Mouse (Mus musculus): ENCODE results near the gene Brd3.
"Not testable (repeated sequence)": the region's sequence is repeated elsewhere in the genome, so short reads cannot be mapped to it uniquely, and the experiment has no call there.

Brd3 gene

GRCm38 (mm10) chr2:27510706-27511105 lies 3.2 kb upstream of the Brd3 start:
- DNase-seq (ENCODE audit: low spot score) = no peak

- not testable (repeated sequence) for DNase-seq (ENCODE audit: low spot score)
Observed at GRCm38 (mm10) chr2:27506658-27507057, 804 bp downstream of the Brd3 start.

- no peak for DNase-seq (ENCODE audit: low spot score)
Observed at GRCm38 (mm10) chr2:27505539-27505938, 1.9 kb downstream of the Brd3 start.

GRCm38 (mm10) chr2:27504113-27504885 lies 3.2 kb downstream of the Brd3 start:
- DNase-seq (ENCODE audit: low spot score) = no peak

GRCm38 (mm10) chr2:27496391-27497028 lies 11.0 kb downstream of the Brd3 start:
- DNase-seq (ENCODE audit: low spot score) = no peak

GRCm38 (mm10) chr2:27493971-27494370 lies 13.5 kb downstream of the Brd3 start:
- DNase-seq (ENCODE audit: low spot score) = no peak

GRCm38 (mm10) chr2:27490939-27491338 lies 16.5 kb downstream of the Brd3 start:
- no peak for DNase-seq (ENCODE audit: low spot score)

GRCm38 (mm10) chr2:27488362-27488761 lies 19.1 kb downstream of the Brd3 start:
- DNase-seq (ENCODE audit: low spot score) = no peak

- no peak for DNase-seq (ENCODE audit: low spot score)
Observed at GRCm38 (mm10) chr2:27487336-27488049, 20.0 kb downstream of the Brd3 start.

- DNase-seq (ENCODE audit: low spot score) = no peak
Observed at GRCm38 (mm10) chr2:27486725-27487124, 20.7 kb downstream of the Brd3 start.

- DNase-seq (ENCODE audit: low spot score) = no peak
Observed at GRCm38 (mm10) chr2:27482265-27482861, 25.1 kb downstream of the Brd3 start.

- no peak for DNase-seq (ENCODE audit: low spot score)
Observed at GRCm38 (mm10) chr2:27480367-27480766, 27.1 kb downstream of the Brd3 start.

GRCm38 (mm10) chr2:27479821-27480220 lies 27.6 kb downstream of the Brd3 start:
- no peak for DNase-seq (ENCODE audit: low spot score)

- DNase-seq (ENCODE audit: low spot score) = no peak
Observed at GRCm38 (mm10) chr2:27476303-27477192, 30.9 kb downstream of the Brd3 start.

- DNase-seq (ENCODE audit: low spot score) = peak; percentile 51
Observed at GRCm38 (mm10) chr2:27475495-27476302, 31.8 kb downstream of the Brd3 start.

- no peak for DNase-seq (ENCODE audit: low spot score)
Observed at GRCm38 (mm10) chr2:27474621-27475484, 32.6 kb downstream of the Brd3 start.

- DNase-seq (ENCODE audit: low spot score) = no peak
Observed at GRCm38 (mm10) chr2:27473911-27474310, 33.6 kb downstream of the Brd3 start.

GRCm38 (mm10) chr2:27473061-27473765 lies 34.2 kb downstream of the Brd3 start:
- no peak for DNase-seq (ENCODE audit: low spot score)

- DNase-seq (ENCODE audit: low spot score) = no peak
Observed at GRCm38 (mm10) chr2:27471170-27471584, 36.3 kb downstream of the Brd3 start.

Data from urinary bladder, postnatal 10 days (tissue).